Mouse (Mus musculus) gonadal fat pad, adult 2 months (tissue): ENCODE data around the gene Spcs2. TPM values are rescaled to one million over a fixed set of nuclear protein-coding genes. Genes with fewer than 3 reads are reported as not detected.

Experiments
- polyA plus RNA-seq: library from polyadenylated mRNA; depleted of rRNA; stranded (reverse); fragments of >200 nt; gene quantifications from 2 replicates; pipeline ENCODE4 v1.2.3, GENCODE M21; 2012; rRNA removed

Gene Spcs2
- polyA plus RNA-seq, 1 experiment = 48.4 TPM

Other genes starting within 250 kb of the Spcs2 start
- 3.2 TPM in 2 replicates for gene Tpbgl, start 236.4 kb downstream of the Spcs2 start, polyA plus RNA-seq
- gene Slco2b1, start 152.1 kb downstream of the Spcs2 start, polyA plus RNA-seq = 32.2 and 33.2 TPM in 2 replicates
- gene Olfr520, start 133.2 kb downstream of the Spcs2 start, polyA plus RNA-seq = 0.27 TPM in 1 of 2 replicates, not detected in the other
- gene Olfr521, start 100.0 kb downstream of the Spcs2 start, polyA plus RNA-seq = not detected in 2 replicates
- gene Neu3, start 35.0 kb downstream of the Spcs2 start, polyA plus RNA-seq = 4.2 and 4.3 TPM in 2 replicates
- 2.8 and 3.4 TPM in 2 replicates for gene Xrra1, start 4.3 kb downstream of the Spcs2 start, polyA plus RNA-seq
- gene Rnf169, start 117.0 kb upstream of the Spcs2 start, polyA plus RNA-seq = 3.6 and 4.8 TPM in 2 replicates
- 4.7 and 6.7 TPM in 2 replicates for gene Chrdl2, start 142.7 kb upstream of the Spcs2 start, polyA plus RNA-seq